Mouse (Mus musculus) hindbrain, postnatal 0 days (tissue): ENCODE data around the gene Igf1r. TPM values are rescaled to one million over a fixed set of nuclear protein-coding genes. Genes with fewer than 3 reads are reported as not detected.
A peak's percentile ranks its signal among the peaks of the same experiment; 100 is the strongest.

Source experiments
- ATAC-seq: fragments of 200-750 bp; cut with Nextera tagmentation; 2 replicates; pipeline ENCODE4 v1.8.0; 2017; ENCODE audit warnings: mild to moderate bottlenecking, moderate TSS enrichment, moderate library complexity
- DNase-seq: peaks from one replicate; pipeline ENCODE4 v3.0.0-alpha.2; 2015; ENCODE audit warnings: low spot score
- H3K27ac ChIP-seq: fragments of 300-500 bp; sonication (generic); 2 replicates; pipeline ENCODE4 v1.5.1; 2014; ENCODE audit warnings: mild to moderate bottlenecking
- H3K27me3 ChIP-seq: fragments of 300-500 bp; sonication (generic); 2 replicates; pipeline ENCODE4 v1.6.1; 2014; ENCODE audit warnings: low read length, mixed read lengths; ENCODE audit not compliant: insufficient read depth
- H3K36me3 ChIP-seq: fragments of 300-500 bp; sonication (generic); 2 replicates; pipeline ENCODE4 v1.6.1; 2014; ENCODE audit warnings: low read length, mixed read lengths; ENCODE audit not compliant: insufficient read depth
- H3K4me1 ChIP-seq: fragments of 300-500 bp; sonication (generic); 2 replicates; pipeline ENCODE4 v1.6.1; 2014; ENCODE audit warnings: antibody characterized with exemption, low read length, mixed read lengths; ENCODE audit not compliant: insufficient read depth
- H3K4me2 ChIP-seq: fragments of 300-500 bp; sonication (generic); 2 replicates; pipeline ENCODE4 v1.6.1; 2014; ENCODE audit warnings: low read depth, mild to moderate bottlenecking, low read length, moderate library complexity, mixed read lengths
- H3K4me3 ChIP-seq: fragments of 300-500 bp; sonication (generic); 2 replicates; pipeline ENCODE4 v1.5.1; 2014; ENCODE audit warnings: low read length
- H3K9ac ChIP-seq: fragments of 300-500 bp; sonication (generic); replicated peaks from 2 replicates; pipeline ENCODE4 v1.6.1; 2014; ENCODE audit warnings: mild to moderate bottlenecking, low read length, moderate library complexity, mixed read lengths
- H3K9me3 ChIP-seq: fragments of 300-500 bp; sonication (generic); 2 replicates; pipeline ENCODE4 v1.6.1; 2016; ENCODE audit warnings: low read length, mixed read lengths
- CTCF ChIP-seq: IDR thresholded peaks from 2 replicates; pipeline ENCODE4 v1.5.1; 2016; ENCODE audit warnings: antibody characterized with exemption, control low read depth, low read depth
- WGBS: fragments of 180-500 bp; shearing (Covaris S2); extraction: QIAGEN DNeasy Blood & Tissue Kit; methylation state at CpG from one replicate; pipeline ENCODE4 v1.1.7; 2014; 5-methylcytosine and 5-hydroxymethylcytosine counted together
- polyA plus RNA-seq: library from polyadenylated mRNA; unstranded; fragments of >200 nt; fragmentation: Nextera tagmentation; extraction: Ambion mirVana; gene quantifications from 2 replicates; pipeline ENCODE4 v1.2.1, GENCODE M21; 2015
- total RNA-seq: library from RNA; depleted of rRNA; stranded (reverse); fragments of >200 nt; gene quantifications from 2 replicates; pipeline ENCODE4 v1.2.3, GENCODE M21; 2014

The Igf1r gene
- total and polyA plus RNA-seq, 2 experiments from 2014 or later = 12.1 to 36.2 TPM

GRCm38 (mm10) chr7:67954591-67955185, 2.1 kb downstream of the Igf1r start:
- no peaks in the 10 kb centered on the region for H3K9me3 ChIP-seq
- peak overlapping the region; percentile 100 for H3K4me2 ChIP-seq
- DNase-seq = no peak
- peak overlapping the region; percentile 68 for H3K4me3 ChIP-seq
- no peaks in the 10 kb centered on the region for H3K27me3 ChIP-seq
- peaks cover 28% of the 10 kb centered on the region for H3K4me1 ChIP-seq
- no peak for ATAC-seq
- no peak for TF ChIP-seq CTCF
- peak overlapping the region; percentile 94 for H3K9ac ChIP-seq
- 4% methylated on average over 10 of the region's 10 CpGs for WGBS
- no peaks in the 10 kb centered on the region for H3K36me3 ChIP-seq
- H3K27ac ChIP-seq = no peak overlapping the region; the same call in 1 of the 2 replicates

GRCm38 (mm10) chr7:67955276-67955675, 2.6 kb downstream of the Igf1r start:
- H3K27ac ChIP-seq = no peak overlapping the region
- peak overlapping the region; percentile 100 for H3K4me2 ChIP-seq
- H3K27me3 ChIP-seq = no peaks in the 10 kb centered on the region
- ATAC-seq (no peak), DNase-seq (no peak)
- peak overlapping the region; percentile 68 for H3K4me3 ChIP-seq
- WGBS = 27% methylated on average over 5 of the region's 5 CpGs
- H3K9ac ChIP-seq = peak overlapping the region; percentile 94
- no peak for TF ChIP-seq CTCF
- H3K9me3 ChIP-seq = no peaks in the 10 kb centered on the region
- H3K36me3 ChIP-seq = no peaks in the 10 kb centered on the region
- peaks cover 28% of the 10 kb centered on the region for H3K4me1 ChIP-seq

- Histone ChIP-seq H3K9me3 (no peaks in the 10 kb centered on the region), H3K27ac (no peak overlapping the region), H3K9ac (no peak overlapping the region), H3K4me3 (no peak overlapping the region), H3K4me2 (0 out of 2 replicates have a peak overlapping the region, but pooled peaks have one; percentile 5), H3K36me3 (no peaks in the 10 kb centered on the region), H3K4me1 (peaks cover 28% of the 10 kb centered on the region), H3K27me3 (no peaks in the 10 kb centered on the region)
- 71% methylated on average over 6 of the region's 6 CpGs for WGBS
- DNase-seq (no peak), ATAC-seq (no peak)
- TF ChIP-seq CTCF = no peak
Measured at GRCm38 (mm10) chr7:67957376-67957775, 4.7 kb downstream of the Igf1r start.

- no peaks in the 10 kb centered on the region for H3K27me3 ChIP-seq
- TF ChIP-seq CTCF = no peak
- 0 out of 2 replicates have a peak overlapping the region, but pooled peaks have one; percentile 13 for H3K4me2 ChIP-seq
- H3K27ac ChIP-seq = no peak overlapping the region
- peaks cover 28% of the 10 kb centered on the region for H3K4me1 ChIP-seq
- ATAC-seq = no peak
- WGBS = 70% methylated on average over 18 of the region's 18 CpGs
- H3K9me3 ChIP-seq = no peaks in the 10 kb centered on the region
- DNase-seq = no peak
- H3K4me3 ChIP-seq = no peak overlapping the region
- no peaks in the 10 kb centered on the region for H3K36me3 ChIP-seq
- no peak overlapping the region for H3K9ac ChIP-seq
Measured at GRCm38 (mm10) chr7:67958045-67958444, 5.4 kb downstream of the Igf1r start.

GRCm38 (mm10) chr7:67960701-67961100, 8.1 kb downstream of the Igf1r start:
- ATAC-seq (no peak), DNase-seq (no peak)
- Histone ChIP-seq H3K4me3 (no peak overlapping the region), H3K4me1 (peaks cover 19% of the 10 kb centered on the region), H3K9me3 (no peaks in the 10 kb centered on the region), H3K27me3 (no peaks in the 10 kb centered on the region), H3K27ac (no peak overlapping the region), H3K36me3 (no peaks in the 10 kb centered on the region), H3K4me2 (no peak overlapping the region), H3K9ac (no peak overlapping the region)
- WGBS = 44% methylated on average over 9 of the region's 9 CpGs
- no peak for TF ChIP-seq CTCF

- no peak overlapping the region for H3K4me3 ChIP-seq
- WGBS = 14% methylated on average over 14 of the region's 14 CpGs
- no peak overlapping the region for H3K9ac ChIP-seq
- H3K27ac ChIP-seq = no peak overlapping the region
- no peaks in the 10 kb centered on the region for H3K36me3 ChIP-seq
- peaks cover 17% of the 10 kb centered on the region; the same call in 1 of the 2 replicates for H3K4me1 ChIP-seq
- no peak overlapping the region for H3K4me2 ChIP-seq
- no peaks in the 10 kb centered on the region for H3K9me3 ChIP-seq
- peak; percentile 89 for DNase-seq
- no peaks in the 10 kb centered on the region for H3K27me3 ChIP-seq
- peak; percentile 67 for ATAC-seq
- TF ChIP-seq CTCF = peak; percentile 89
Measured at GRCm38 (mm10) chr7:67961567-67962267, 9.1 kb downstream of the Igf1r start.

- Histone ChIP-seq H3K27ac (no peak overlapping the region), H3K4me1 (0 out of 2 replicates have a peak, but pooled peaks cover 3% of the 10 kb centered on the region), H3K9me3 (no peaks in the 10 kb centered on the region), H3K4me3 (no peak overlapping the region), H3K27me3 (no peaks in the 10 kb centered on the region), H3K4me2 (no peak overlapping the region), H3K9ac (no peak overlapping the region), H3K36me3 (no peaks in the 10 kb centered on the region)
- WGBS = 82% methylated on average over 3 of the region's 3 CpGs
- no peak for ATAC-seq
- TF ChIP-seq CTCF = no peak
- no peak for DNase-seq
Measured at GRCm38 (mm10) chr7:67963691-67964090, 11.1 kb downstream of the Igf1r start.
